Comparison of ENCODE assay signal across 16 mouse cellular contexts in the genomic region with DNA sequence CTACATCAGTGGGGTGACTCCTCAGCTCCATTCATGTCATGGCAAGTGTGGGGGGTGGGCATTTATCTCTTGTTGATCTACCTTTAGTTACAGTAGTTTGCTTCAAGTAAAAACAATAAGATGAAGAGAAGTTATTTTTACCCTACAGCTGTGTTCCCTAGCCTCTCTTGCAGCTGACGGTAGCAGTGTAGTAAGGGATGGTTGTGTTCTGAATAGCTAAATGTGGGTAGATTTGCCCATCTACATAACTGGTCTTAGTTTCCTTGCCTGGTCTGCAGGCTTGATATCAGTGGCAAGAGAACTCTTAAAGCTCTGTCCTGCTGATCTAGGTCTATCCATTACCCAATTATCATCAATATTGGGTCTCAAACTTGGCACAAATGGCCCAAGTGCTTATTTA.
"Had no signal": no experiment of that assay in that cellular context is flagged by ENCODE, and none has a peak within 500 bp of the region (broad histone marks: within the 10 kb centered on the region; RNA-seq: fewer than 3 reads in every experiment).

No protein-coding gene starts in this region.

- DNase-seq: retina, postnatal 1 day; right cerebral cortex, adult 18-20 months; right cerebral cortex, postnatal 14 days; right cerebral cortex, postnatal 25 days; right cerebral cortex, postnatal 4 days; spleen, adult 18-20 months; thymus, adult 18-20 months; thymus, adult 2 months; thymus, postnatal 14 days; thymus, postnatal 25 days; thymus, postnatal 36 days; thymus, postnatal 4 days had no signal

- H3K9me3 ChIP-seq: neural tube, embryonic 13.5 days; neural tube, embryonic 15.5 days; stomach, embryonic 15.5 days had no signal

- H3K4me1 ChIP-seq: neural tube, embryonic 13.5 days; neural tube, embryonic 15.5 days; stomach, embryonic 15.5 days had no signal

- H3K4me3 ChIP-seq: neural tube, embryonic 13.5 days; neural tube, embryonic 15.5 days; stomach, embryonic 15.5 days had no signal

- H3K27ac ChIP-seq: neural tube, embryonic 13.5 days; neural tube, embryonic 15.5 days; stomach, embryonic 15.5 days; stomach, postnatal 0 days had no signal

- H3K36me3 ChIP-seq: neural tube, embryonic 13.5 days; neural tube, embryonic 15.5 days; stomach, embryonic 15.5 days had no signal

- H3K27me3 ChIP-seq: neural tube, embryonic 13.5 days; neural tube, embryonic 15.5 days; stomach, embryonic 15.5 days had no signal
